Mouse (Mus musculus) lung, postnatal 10 days (tissue): ENCODE results near the gene Pitpna.
"Not testable (repeated sequence)": the region's sequence is repeated elsewhere in the genome, so short reads cannot be mapped to it uniquely, and the experiment has no call there.

Source experiments
- DNase-seq: peaks from one replicate; pipeline ENCODE4 v3.0.0; 2021

The Pitpna gene

DNA sequence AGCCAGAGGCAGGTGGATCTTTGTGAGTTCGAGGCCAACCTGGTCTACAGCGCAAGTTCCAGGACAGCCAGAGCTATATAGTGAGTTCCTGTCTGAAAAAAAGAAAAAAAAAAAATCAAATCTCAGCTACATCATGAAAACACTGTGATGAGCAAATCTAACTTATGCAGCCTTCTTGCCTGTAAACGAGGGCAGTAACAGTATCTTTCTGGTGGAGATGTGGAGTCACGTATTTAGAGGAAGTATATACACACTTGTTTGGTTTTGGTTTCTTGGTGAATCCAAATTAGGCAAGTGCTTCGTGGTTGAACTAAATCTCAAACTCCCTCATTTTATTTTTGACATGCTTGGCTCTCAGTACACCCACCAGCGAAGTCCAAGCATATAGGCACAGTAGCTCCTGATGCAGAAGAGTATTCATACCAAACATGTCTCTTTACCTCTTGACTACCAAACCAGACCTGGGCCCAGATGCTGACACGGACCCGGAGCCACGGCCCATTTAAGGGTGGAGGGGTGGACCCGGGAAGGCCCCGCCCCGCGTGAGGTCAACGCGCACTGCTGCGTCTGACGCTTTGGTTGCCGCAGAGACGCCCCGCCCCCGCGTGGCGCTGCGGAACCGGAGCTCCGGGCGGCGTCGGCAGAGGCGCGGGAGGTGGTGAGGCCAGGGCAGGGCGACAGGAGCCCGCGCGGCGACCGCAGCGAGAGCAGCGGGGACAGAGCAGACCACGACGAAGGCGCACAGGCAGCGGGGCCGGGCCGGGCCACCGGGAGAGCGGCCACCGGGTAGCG lies at the start of gene Pitpna:
Pitpna (plus strand) TSS at position 605 of the 792 bp plus-strand sequence.
- peak; percentile 97 for DNase-seq

DNA sequence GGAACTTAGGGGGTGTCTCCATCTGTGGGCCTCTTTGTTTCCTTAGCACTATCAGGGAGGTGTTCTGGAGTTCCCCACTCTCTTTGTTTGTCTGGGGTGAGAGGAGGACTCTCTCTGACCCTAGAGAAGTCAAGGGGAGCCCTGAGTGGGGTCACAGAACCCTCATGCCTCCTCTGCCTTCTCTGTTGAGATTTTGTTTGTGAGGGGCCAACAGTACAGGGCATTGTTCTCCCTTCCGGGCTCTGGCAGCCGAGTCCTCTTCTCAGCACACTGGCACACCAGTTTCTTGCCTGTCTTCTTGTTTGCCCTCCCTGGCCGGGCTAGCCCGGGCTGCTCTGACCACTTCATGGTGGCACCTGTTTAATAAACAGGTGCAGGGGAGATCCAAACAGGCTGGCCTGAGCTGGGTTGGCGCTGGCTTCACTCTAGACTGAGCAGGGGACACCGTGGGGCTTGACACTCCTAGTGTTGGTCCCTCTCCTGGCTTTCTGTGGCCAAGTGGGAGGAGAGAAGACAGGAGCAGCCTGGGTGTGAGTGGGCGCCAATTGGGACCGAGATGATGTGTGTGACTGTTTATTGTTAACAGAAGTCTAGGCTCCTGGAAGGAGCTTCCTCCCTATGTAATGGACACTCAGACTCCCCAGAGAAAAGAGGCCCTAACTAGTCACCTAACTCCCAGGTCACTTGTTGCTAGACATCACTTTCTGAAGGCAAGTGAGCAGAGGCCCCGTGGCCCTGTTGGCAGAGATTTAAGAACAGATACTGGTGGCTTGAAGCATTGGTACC lies 49.5 kb upstream of the Pitpna start:
- no peak for DNase-seq

- DNase-seq = no peak
Measured at GRCm38 (mm10) chr11:75538970-75539299, 49.0 kb upstream of the Pitpna start.

DNA sequence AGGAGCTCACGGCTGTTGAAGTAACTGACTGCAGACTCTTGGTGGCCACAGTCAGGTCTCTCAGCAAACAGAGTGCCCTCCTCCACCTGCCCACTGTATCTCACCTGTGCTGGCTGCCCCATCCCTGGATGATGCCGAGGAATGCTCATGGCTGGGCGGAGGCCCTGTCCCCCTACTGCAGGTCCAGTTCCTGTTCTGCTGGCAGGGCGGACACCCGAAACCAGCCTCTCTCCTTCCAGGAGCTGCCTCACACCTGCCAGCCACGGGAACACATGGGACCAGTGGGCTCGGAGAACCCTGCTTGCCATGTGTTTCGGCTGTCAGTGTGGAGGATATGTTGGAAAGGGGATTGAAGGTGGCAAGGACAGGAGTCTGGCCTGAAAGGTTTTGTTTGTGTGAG lies 47.7 kb upstream of the Pitpna start:
- DNase-seq = no peak

- DNase-seq = no peak
Measured at GRCm38 (mm10) chr11:75540710-75541581, 47.0 kb upstream of the Pitpna start.

- no peak for DNase-seq
Measured at GRCm38 (mm10) chr11:75544713-75545112, 43.2 kb upstream of the Pitpna start.

DNA sequence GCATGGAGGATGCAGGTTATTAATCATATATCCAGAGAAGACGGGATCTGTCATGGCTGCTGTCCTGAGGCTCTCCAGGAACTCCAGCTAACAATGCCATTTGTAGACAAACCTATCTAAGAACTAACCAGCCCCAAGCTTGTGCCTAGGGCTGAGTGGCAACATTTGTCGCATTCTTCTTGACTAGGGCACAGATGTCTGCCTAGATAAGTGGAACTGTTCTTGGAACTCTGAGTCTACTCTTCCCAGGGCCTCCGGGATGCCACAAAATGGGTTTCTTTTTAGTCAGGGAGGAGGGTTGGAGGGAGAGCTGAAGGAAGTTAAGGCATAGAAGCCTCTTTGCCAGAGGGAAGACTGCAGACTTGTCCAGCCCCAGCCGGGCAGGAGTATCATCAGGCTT lies 41.8 kb upstream of the Pitpna start:
- DNase-seq = no peak

DNA sequence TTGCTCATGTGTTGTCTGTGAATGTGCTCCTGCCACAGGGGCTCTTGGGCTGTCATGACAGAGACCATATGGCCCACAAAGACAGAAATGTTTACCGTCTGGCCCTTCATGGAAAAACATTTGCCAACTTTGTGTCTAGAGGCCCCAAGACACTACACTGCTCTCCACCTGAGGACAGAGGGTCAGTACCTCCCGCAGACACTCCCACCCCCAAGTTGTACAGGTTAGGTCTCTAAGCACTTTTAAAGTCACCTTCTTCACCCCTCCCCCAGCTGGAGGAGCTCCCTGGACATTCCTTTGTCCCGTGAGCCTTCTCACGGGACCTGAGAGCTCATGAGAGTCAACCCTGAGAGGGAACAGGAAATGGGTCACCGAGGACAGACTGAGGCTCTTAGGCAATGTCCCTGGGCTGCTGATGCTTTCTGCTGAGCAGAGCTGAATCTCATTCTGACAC lies 38.2 kb upstream of the Pitpna start:
- DNase-seq = peak; percentile 63

- DNase-seq = peak; percentile 83
Measured at GRCm38 (mm10) chr11:75550200-75550946, 37.5 kb upstream of the Pitpna start.

DNA sequence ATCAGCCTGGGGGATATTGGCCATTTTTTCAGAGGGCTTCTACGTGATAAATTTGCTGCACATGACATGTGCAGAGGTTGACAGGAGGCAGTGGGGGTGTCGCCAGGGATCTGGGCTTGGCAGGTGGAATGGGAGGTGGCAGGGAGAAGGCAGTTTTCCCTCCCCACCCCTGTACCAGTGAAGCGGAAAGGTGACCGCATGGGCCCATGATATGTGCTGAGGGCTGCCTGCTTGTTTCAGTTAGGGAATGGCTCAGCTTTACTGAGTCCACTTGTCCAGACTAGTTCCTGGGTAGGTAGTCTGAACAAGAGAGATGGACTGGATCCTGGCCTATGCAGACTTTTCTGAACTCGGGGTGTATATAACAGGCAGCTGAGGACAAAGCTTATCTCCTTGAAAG lies 36.6 kb upstream of the Pitpna start:
- DNase-seq = no peak

GRCm38 (mm10) chr11:75551961-75552441 lies 35.9 kb upstream of the Pitpna start:
- peak; percentile 73 for DNase-seq

DNA sequence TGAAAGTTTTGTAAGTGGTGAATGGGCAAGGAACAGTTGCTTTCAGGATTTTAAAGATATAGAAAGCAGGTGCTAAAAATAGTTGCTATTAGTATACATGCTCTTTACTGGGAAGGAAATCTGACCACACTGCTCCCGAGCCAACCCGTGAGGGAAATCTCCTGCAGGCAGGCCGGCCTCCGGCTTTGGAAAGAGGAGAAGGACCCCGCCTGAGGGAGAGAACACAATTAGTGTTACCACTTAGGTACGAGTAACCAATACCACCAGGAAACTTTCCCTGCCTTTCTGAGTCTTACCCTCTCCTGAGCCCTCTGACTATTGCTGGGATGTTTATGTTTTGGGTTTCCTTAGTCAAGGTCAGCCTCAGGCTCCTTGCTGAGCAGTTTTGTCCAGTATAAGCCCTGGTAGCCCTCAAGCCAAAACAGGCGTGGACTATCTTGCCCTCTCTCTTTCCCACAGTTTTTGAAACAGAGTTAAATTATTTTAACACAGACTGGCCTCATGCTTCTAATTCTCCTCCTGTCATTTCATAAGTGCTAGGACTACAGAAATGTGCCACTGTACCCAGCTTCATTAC lies 34.9 kb upstream of the Pitpna start:
- DNase-seq = no peak

- DNase-seq = not testable (repeated sequence)
Measured at GRCm38 (mm10) chr11:75556006-75556405, 31.9 kb upstream of the Pitpna start.

- DNase-seq = no peak
Measured at GRCm38 (mm10) chr11:75557142-75557541, 30.8 kb upstream of the Pitpna start.

- no peak for DNase-seq
Measured at GRCm38 (mm10) chr11:75558101-75558500, 29.8 kb upstream of the Pitpna start.

GRCm38 (mm10) chr11:75559870-75560504 lies 27.9 kb upstream of the Pitpna start:
- DNase-seq = no peak

GRCm38 (mm10) chr11:75560530-75561409 lies 27.1 kb upstream of the Pitpna start:
- DNase-seq = no peak

DNA sequence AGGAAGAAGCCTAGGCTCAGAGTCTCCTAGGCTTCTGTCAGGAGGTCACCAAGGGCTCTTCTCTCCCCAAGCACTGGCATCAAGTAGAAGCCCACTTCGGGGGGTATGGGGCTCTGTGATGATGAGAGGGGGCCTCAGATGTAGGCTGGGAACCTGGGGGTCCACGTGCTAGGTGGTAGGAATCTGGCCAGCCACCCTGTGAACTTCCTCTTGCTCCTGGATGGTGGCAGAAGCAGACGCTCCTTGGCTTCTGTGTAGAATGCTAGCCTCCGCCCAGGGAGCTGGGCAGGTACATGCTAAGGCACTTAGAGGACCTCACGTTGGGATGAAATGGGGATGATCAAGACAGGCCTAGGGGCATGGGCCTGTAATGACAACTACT lies 26.5 kb upstream of the Pitpna start:
- DNase-seq = no peak

DNA sequence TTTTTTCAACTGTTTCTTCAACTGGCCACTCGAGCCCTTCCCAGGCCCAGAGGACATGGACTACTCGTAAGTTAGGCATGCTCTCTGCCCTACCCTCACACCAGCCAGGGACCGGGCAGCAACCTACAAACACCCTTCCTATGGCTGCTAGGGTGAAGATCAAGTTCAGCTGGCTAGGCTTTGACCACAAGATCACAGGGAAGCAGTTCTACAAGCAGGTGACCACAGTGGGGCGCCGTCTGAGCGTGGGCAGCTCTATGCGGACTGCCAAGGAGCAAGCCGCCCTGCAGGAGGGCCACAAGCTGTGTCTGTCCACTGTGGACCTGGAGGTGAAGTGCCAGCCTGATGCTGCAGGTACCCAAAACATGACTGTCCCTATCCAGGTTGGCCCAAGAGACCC lies 25.1 kb upstream of the Pitpna start:
- no peak for DNase-seq

DNA sequence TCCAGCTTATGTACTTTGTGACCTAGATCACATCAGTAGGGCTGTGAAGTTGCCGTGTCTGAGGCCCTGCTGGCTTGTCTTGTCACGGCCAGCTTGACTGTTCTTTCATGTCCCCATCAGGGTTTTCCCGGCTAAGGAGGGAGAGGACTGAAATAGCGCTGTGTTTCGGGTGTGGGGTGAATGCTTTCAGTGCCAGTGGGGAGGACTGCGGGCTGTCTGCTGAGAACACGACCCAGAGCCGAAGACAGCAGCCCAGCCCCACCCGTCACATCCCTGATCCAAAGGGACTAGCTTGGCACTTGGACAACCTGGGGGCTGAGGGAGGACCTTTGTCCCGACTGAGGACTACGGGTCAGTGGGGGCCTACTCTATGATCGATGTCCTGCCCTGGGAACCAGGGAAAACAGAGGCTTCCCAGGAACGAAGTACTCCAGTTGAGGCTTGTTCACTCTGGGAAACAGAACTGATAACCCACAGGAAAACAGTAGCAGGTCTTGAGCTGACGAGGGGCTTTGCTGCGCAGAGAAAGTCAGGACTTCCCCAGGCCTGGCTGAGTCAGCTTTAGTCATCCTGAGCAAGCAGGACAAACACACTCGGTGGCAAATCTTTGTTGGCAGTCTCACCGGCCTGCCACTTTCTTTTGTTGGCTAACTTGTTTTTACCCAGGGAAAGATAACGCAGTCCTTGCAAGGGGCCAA lies 23.9 kb upstream of the Pitpna start:
- DNase-seq = peak; percentile 70
